Mouse (Mus musculus): ENCODE data around the gene Gm8369.
A peak's percentile ranks its signal among the peaks of the same experiment; 100 is the strongest.
"Not testable (repeated sequence)": the region's sequence is repeated elsewhere in the genome, so short reads cannot be mapped to it uniquely, and the experiment has no call there.

Gm8369 gene

GRCm38 (mm10) chr19:11485746-11486145 lies at the start of gene Gm8369:
TSS of gene Gm8369 (plus strand) at chr19:11485938.
- DNase-seq (ENCODE audit: low spot score in 2 of 2) = peak in 1 of 2 experiments; percentile 40

- DNase-seq (ENCODE audit: low spot score in 2 of 2) = no peak
Observed at GRCm38 (mm10) chr19:11443338-11443737, 42.4 kb upstream of the Gm8369 start, which contains the start of gene Ms4a4b. TSS of gene Ms4a4b (plus strand) at chr19:11443553.

- DNase-seq (ENCODE audit: low spot score in 2 of 2) = no peak
Observed at GRCm38 (mm10) chr19:11443964-11444363, 41.8 kb upstream of the Gm8369 start.

GRCm38 (mm10) chr19:11447238-11447637 lies 38.5 kb upstream of the Gm8369 start:
- no peak for DNase-seq (ENCODE audit: low spot score in 2 of 2)

- DNase-seq (ENCODE audit: low spot score in 2 of 2) = not testable (repeated sequence)
Observed at GRCm38 (mm10) chr19:11459041-11459440, 26.7 kb upstream of the Gm8369 start.

GRCm38 (mm10) chr19:11464795-11465194 lies 20.9 kb upstream of the Gm8369 start:
- not testable (repeated sequence) for DNase-seq (ENCODE audit: low spot score in 2 of 2)

- DNase-seq (ENCODE audit: low spot score in 2 of 2) = no peak
Observed at GRCm38 (mm10) chr19:11466471-11466870, 19.3 kb upstream of the Gm8369 start.

GRCm38 (mm10) chr19:11468361-11468760 lies 17.4 kb upstream of the Gm8369 start:
- not testable (repeated sequence) for DNase-seq (ENCODE audit: low spot score in 2 of 2)

- not testable (repeated sequence) for DNase-seq (ENCODE audit: low spot score in 2 of 2)
Observed at GRCm38 (mm10) chr19:11469215-11469614, 16.5 kb upstream of the Gm8369 start, which contains the start of gene Ms4a6c. TSS of gene Ms4a6c (plus strand) at chr19:11469366.

GRCm38 (mm10) chr19:11479714-11480113 lies 6.0 kb upstream of the Gm8369 start:
- DNase-seq (ENCODE audit: low spot score in 2 of 2) = no peak

GRCm38 (mm10) chr19:11482684-11483083 lies 3.1 kb upstream of the Gm8369 start:
- no peak for DNase-seq (ENCODE audit: low spot score in 2 of 2)

GRCm38 (mm10) chr19:11483941-11484340 lies 1.8 kb upstream of the Gm8369 start:
- no peak for DNase-seq (ENCODE audit: low spot score in 2 of 2)

GRCm38 (mm10) chr19:11484388-11484787 lies 1.4 kb upstream of the Gm8369 start:
- no peak for DNase-seq (ENCODE audit: low spot score in 2 of 2)

- DNase-seq (ENCODE audit: low spot score in 2 of 2) = no peak
Observed at GRCm38 (mm10) chr19:11485266-11485665, 472 bp upstream of the Gm8369 start.

GRCm38 (mm10) chr19:11486599-11486998 lies 861 bp downstream of the Gm8369 start:
- DNase-seq (ENCODE audit: low spot score in 2 of 2) = no peak

GRCm38 (mm10) chr19:11491406-11492189 lies 5.9 kb downstream of the Gm8369 start:
- no peak for DNase-seq (ENCODE audit: low spot score in 2 of 2)

GRCm38 (mm10) chr19:11492671-11493070 lies 6.9 kb downstream of the Gm8369 start:
- no peak for DNase-seq (ENCODE audit: low spot score in 2 of 2)

- DNase-seq (ENCODE audit: low spot score in 2 of 2) = no peak
Observed at GRCm38 (mm10) chr19:11494519-11494918, 8.8 kb downstream of the Gm8369 start.

- DNase-seq (ENCODE audit: low spot score in 2 of 2) = no peak
Observed at GRCm38 (mm10) chr19:11496361-11496760, 10.6 kb downstream of the Gm8369 start.

- not testable (repeated sequence) for DNase-seq (ENCODE audit: low spot score in 2 of 2)
Observed at GRCm38 (mm10) chr19:11497300-11497699, 11.6 kb downstream of the Gm8369 start.

- no peak for DNase-seq (ENCODE audit: low spot score in 2 of 2)
Observed at GRCm38 (mm10) chr19:11500796-11501195, 15.1 kb downstream of the Gm8369 start.

- DNase-seq (ENCODE audit: low spot score in 2 of 2) = no peak
Observed at GRCm38 (mm10) chr19:11501326-11501725, 15.6 kb downstream of the Gm8369 start.

GRCm38 (mm10) chr19:11504857-11505256 lies 19.1 kb downstream of the Gm8369 start:
- no peak for DNase-seq (ENCODE audit: low spot score in 2 of 2)
